Mouse (Mus musculus) skeletal muscle tissue, adult 2 months (tissue): Measurements from ENCODE around the gene Derl3.
A peak's percentile ranks its signal among the peaks of the same experiment; 100 is the strongest.

ENCODE experiments used
- DNase-seq: peaks from one replicate; pipeline ENCODE4 v3.0.0-alpha.2; 2012; ENCODE audit warnings: low read depth, low spot score

The Derl3 gene

DNA sequence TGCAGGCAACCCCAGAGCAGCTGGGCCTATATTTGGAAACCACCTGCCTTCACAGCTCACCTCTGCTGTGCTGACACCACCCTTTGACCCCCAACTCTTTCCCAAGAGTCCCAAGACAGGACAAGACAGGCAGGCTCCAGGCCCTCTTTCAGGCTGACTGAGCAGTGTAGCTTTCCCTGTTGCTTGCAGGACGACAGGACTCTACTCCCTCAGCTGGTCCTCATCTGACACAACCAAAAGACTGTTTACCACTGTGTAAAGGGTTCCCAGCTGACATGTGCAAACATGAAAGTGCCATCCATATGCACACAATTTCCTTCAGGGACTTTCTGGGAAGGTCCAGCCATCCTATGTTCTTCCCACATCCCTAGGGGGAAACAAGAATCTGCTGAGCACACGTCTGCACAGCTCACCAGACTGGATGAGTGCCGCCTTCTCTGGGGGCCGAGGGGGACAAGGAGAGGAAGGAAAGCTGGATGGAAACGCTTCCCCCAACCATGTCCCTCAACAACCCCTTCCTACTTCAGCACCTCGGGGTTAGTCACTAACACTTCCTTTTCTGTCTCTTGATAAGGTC is 19.9 kb downstream of the Derl3 start:
- no peak for DNase-seq

DNA sequence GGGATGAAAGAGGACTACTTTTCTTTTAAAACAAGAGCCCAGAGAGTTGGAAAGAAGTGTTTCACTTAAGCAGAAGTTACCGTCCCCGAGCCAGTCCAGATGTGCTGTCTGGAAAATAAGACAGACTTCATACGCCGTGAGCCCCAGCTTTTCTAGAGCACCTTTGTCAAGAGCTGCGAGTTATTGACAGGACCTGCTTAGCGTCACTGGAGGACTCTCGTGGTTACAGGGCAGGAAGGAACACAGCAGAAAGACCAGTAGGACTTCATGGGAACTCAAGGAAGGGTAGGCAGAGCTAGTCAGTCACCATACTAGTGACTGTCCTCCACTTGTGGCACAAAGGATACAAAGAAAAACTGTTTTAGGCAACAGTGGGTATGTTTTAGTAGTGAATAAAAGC is 22.3 kb downstream of the Derl3 start:
- no peak for DNase-seq

DNA sequence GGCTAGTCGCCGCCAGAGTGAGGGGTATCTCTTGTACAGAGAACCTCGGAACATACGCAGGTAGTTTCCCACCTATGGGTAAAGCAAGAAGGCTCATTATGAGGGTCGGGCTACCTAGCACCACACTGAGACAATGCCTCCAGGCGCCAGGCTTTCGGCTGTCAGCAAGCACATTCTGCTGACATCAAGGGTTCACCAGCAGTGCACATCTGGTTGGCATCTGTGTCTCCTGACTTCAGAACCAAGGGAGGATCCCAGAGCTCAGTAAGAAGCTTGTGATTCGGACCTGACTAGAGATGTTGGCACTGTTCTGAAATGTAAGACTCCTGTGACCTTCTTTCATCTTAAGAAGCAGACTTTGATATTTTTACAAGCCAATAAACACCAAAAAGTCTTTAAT is 23.6 kb downstream of the Derl3 start:
- no peak for DNase-seq

DNA sequence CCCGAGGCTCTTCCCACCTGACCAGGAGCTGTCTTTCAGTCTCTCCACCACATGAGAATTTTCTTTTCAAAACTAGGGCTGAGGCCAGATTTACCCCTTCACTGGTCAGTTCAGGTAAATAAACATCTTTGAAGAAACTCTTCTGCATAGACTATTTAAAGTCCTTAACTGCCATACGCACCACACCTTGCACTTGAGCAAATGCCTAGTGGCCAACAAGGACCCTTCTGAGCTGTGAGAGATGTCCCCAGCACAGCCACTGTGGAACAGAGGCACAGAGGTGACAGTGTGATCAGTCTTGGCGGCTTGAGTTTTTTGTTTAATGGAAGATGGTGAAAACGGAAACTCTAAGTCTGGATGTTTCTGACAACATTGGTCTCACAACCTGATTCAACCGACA is 25.8 kb downstream of the Derl3 start:
- no peak for DNase-seq

DNA sequence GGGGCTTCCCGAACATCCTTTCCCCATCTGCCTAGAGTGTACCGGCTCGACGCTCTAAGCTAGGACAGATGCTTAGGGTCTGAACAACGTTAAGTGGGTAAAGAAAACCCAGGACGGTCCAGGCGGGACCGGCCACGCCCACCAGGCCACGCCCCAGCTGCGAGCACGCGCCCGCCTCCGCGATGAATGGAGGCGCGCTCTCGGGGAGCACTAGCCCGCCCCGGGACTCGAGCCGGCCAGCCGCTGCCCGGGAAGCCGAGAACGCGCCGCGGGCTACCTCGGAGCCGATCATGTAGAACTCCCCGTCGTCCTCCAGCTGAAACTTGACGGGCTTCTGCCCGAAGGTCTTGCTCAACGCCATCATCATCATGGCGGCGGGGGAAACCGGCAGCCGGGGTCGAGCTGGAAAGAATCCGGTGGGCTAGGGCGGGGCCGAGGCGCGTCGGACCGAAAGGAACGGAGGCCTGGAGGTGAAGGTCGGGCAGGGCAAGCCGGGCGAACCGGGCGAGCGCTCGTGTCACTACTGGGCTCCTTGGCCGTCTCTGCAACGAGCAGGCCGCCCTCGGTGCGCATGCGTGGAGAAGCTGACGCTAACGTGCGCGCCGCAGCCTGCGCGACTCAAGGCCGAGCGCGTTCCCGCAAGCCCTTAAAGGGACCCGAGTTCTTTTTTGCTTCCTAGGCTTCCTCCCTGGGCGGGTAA is 28.0 kb downstream of the Derl3 start, which contains the start of gene Smarcb1:
Smarcb1 (minus strand) TSS at position 592 of the 700 bp plus-strand sequence.
- DNase-seq = peak; percentile 95

DNA sequence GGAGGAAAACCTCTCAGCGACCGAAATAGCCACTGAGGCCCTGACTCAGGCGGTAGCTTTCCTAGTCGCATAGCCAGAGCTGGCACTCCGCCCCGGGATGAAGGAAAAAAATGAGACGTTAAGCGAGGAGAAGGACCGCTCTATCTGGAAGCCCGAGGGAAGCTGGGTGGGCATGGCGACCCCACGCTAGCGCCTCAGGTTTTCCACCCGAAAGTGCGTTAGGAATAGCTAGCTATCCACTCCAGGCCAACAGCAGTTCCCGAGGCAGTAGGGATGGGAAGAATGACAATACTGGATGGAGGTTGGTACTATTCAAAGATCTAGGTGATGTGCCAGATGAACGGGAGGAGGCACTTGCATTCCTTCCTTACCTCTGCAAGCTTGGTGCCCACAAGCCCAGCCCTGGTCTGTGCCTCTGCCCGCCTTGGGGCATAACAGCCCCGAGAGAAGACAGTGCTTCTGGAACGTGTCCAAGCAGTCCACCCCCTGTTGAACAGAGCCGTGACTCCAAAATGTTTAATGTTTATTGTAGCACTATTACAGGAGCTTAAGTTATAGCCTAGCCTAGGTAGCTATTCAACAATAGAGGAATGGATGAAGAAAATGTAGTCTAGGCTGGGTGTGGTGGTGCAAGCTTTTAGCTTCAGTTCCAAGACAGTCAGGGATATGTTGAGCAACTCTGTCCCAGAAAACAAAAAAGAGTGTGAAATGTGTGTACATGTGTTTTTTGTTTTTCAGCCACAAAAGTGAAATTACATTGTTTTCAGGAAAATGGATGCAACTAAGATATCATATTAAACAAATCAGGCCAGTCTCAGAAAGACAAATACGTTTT is 28.7 kb downstream of the Derl3 start:
- DNase-seq = no peak

DNA sequence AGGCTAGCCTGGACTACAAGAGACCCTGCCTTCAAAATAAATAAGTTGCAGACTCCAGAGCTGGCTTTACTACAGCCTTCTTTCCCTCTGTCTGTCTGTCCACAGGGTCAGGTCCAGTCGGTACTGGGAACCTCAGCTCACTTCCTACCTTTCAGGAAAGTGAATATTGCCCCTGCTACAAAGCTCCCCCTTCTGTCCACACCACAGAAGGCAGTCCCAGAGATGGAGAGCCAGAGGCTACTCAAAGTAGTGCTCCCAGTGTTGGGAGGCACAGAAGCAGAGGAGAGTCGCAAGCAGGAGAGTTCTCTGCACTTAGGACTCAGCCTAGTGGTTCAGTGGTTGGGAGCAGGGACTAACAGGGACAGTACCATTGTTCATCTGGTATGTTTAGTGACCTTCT is 31.1 kb downstream of the Derl3 start:
- no peak for DNase-seq

DNA sequence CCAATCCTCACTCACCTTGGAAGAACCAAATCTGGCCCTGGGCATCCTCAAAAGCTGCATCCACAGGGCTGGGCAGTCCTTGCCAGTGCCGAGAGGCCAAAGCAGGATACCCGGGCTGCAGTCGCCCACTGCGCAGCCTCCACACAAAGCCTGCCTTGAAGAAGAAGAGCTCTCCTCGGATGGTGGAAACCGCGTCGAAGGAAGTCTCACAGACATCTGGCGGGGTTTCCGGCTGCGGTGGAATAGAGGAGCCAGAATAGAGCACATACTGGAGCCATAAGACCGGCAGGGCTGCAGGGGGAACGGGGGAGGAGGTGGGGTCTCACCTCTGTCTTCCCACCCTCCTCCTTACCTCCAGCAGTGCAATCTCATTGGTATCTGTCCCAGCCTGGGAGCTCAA is 33.2 kb downstream of the Derl3 start:
- no peak for DNase-seq

DNA sequence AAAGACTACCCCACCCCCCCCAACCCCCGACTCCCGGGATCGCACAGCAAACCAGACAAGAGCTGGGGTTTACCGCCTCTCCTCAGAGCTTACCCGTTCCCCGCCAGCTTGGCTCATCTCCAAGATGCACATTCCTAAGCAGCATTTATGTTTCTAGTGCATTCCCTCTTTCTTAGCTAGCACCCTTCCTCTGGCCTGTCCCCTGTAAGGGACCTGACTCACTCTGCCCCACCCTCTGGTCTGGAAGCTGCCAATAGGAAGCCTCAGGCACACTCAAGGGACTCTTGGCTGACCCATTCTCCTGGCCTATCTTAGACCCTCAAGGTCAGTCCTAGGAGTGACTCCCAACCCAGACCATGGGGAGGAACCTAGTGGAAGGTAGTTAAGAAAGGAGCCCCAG is 37.1 kb downstream of the Derl3 start:
- DNase-seq = no peak

DNA sequence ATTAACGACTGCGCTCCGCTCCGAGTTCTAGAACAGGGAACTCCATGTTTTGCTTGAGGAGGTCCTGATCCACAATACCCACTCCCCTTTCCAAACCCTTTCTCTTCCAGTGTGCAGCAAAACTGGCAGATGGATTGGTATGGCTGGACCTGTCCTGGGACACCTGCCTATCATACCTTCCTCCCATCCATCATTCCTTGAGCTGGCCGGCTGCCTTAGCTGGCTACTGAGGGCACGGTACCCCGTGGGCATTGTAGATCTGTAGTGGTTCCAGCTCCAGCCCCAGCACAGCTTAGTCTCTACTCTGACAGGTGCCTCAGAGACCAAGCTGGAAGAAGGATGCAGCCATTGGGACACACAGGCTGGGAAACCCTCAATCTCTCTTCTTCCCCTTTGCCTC is 38.1 kb downstream of the Derl3 start:
- DNase-seq = no peak

DNA sequence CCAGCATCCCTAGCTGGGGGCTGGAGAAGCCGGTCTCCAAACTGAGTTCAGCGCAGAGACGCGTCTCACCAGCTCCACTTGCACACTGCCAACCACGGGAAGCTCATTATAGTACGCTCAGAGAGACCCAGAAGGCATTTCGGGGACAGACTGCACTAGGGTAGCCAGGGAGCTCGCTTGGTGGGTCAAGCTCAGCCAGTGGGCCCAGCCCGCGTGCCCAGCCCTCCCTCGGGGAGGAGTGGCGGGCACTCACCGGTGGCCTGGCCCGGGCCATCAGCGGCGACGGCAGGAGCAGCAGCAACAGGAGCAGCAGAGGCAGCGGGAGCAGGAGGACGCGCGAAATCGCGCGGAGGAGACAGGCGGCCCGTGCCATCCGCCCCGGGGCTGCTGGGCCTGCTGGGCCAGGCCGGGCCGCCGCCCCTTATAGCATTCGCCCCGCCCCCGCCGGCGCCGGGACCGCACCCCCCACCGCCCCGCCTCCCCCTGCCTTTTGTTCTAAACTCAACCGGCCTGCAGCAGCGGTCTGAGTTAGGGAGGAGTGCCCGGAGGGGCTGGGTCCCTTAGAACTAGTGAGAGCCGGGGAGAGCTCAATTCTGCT is 39.0 kb downstream of the Derl3 start:
- no peak for DNase-seq

DNA sequence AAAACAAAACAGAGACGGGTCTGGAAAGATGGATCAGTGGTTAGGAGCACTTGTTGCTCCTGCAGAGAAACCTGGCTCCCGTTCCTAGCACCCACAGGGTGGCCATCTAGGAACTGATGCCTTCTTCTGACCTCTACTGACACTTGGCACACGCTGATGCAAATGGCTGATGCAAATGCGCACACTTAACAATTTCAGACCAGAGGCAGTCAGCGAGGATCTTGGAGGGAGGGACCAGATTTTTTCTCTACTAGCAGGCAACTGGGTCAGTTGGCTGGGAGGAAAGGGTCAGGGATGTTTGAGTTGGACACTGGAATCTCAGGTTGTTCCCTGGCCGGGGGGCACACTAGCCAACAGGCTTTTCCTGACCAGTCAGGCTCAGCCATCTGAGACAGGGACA is 39.7 kb downstream of the Derl3 start, which contains the start of gene Chchd10:
Chchd10 (plus strand) TSS at position 240 of the 400 bp plus-strand sequence.
- DNase-seq = no peak

DNA sequence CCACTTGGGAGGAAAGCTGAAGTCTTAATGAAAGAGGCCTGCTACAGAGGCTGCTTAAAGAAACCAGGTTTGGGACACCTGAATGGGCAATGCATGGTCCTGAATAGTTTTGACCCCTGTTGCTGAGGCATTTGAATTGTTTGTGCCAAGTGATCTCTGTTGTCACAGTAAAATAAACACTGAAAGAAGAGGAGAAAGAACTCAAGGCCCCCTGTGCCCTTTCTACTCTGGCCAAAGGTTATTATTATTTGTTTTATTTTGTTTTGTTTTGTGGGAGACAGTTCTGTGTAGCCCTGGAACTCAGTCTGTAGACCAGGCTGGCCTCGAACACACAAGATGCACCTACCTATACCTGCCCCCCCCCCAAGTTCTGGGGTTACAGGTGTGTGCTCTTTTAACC is 41.8 kb downstream of the Derl3 start:
- no peak for DNase-seq

DNA sequence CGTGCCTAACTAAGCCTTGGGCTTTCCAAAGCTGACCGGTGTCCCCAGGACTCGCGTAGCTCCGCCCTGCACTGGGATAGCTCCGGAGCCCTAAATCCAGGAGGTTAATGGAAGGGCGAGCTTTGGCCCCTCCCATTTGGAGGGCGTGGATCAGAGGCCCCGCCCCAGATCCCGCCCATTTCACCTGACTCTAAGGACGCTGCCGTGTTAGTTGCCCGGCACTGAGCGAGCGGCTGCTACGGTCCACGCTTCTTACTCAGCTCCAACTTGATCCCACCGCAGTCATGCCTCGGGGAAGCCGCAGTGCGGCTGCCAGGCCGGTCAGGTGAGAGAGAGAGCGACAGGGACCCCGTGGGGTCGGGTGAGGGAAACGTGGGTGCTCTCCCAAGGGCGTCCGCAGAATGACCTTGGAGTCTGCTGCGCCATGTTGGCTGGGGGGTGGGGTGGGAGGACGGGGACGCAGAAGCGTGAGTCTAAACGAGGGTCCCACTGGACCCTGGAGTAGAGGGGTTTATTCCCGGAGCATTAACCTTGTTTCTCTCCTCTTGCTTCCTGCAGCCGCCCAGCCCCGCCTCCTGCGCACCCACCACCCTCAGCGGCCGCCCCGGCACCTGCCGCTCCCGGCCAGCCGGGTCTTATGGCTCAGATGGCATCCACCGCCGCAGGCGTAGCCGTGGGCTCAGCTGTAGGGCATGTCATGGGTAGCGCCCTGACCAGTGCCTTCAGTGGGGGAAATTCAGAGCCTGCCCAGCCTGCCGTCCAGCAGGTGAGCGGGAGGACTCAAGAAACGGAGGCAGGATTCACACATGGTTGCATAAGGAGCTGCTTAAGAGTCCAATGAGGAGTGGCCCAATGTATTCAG is 42.7 kb downstream of the Derl3 start, which contains the start of gene Mmp11:
Mmp11 (minus strand) TSS at position 817 of the 862 bp plus-strand sequence.
- peak; percentile 91 for DNase-seq

DNA sequence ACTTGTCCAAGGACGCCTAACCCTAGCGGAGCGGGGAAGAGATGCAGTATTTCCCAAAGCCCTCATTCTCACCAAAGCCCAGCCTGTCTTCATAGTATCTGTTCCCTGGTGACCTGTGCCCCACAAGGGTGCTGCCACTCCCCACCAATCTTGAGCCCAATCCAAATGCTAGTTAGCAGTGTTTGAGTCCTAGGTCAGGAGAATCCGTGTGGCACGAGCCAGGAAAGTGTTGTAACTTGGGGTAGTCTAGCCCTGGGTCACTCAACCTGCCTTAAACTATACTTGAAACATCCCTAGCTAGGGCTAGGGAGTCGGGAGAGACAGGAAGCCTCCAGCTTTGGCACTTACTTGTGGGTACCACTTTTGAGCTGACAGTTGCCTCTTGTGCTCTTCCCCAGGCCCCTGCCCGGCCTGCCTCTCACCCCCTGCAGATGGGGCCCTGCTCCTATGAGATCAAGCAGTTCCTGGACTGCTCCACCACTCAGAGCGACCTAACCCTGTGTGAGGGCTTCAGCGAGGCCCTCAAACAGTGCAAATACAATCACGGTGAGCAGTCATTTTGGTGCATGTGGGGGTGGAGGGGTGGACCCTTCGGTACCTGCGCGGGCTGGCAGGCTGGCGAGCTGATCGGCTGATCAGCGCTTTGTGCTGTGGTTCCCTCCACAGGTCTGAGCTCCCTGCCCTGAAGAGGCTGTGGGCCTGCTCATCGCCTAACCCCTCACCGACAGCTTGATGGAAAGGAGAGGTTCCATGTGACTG is 43.9 kb downstream of the Derl3 start:
- DNase-seq = no peak

DNA sequence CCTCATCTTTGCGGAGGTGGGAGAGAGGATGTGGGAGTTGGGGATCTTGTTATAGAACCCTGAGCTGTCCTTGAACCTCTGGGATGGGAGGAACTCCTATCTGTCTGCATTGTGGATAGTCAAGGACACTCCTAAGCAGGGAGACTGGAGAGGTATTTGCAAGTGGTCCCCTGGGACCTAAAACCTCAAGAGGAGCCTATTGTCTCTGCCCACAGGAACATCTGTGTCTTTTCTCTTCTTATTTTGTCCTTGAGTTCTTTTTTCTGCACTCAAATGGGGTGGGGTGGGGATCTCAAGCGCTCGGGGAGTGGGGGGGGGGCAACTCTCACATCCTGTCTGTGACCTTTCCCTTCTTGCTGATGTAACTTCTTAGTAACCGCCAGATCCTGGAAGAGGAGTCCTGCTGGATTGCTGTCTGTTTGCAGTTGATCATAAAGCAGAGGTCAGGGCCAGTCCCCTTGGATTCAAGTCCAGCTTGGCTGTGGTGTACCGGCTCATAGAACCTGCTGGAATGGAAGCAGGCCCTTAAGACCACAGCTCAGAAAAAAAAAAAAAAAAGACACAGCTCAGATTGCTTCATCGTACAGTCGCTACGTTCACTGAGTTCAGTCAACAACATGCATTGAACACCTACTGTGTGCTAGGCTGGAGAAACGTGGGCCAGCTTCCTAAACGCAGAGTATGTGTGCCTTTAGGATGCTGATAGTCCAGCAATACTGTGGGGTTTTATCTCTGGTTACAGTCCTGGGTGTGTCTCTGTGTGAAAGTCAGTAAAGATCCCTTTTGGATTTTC is 44.8 kb downstream of the Derl3 start:
- DNase-seq = peak; percentile 64

DNA sequence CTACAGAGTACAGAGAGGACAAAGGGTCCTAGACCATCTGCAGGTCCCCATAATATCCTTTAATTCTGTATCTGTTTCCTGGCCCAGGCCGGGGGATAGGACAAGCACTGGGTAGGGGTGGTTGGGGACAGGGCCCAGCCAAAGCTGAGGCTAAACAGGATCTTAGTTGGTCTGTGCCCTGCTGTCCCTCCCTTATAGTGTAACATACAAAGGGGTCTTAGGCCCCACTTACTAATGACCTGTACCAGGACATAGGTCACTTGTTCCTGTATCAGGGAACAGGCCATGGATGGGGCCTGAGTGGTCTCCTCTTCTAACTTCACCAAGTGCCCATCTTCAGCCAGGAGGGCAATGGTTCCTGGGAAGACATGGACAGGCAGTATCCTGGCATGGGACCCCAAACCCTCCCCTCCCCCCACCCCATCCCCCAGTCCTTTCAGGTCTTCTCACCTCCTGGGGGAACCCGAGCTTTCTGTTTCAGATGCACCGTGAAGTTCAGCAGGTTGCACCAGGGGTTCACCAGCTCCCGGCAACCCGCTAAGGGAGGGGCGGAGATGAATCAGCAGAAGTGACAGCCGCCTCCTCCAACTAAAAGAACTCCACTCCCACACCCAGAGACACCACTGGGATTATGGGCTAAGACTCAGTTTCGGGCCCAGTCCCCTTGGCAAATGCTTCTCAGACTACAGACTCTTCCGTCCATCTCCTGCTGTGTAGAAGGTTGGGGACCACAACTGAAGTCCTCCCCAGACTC is 46.4 kb downstream of the Derl3 start:
- DNase-seq = no peak

DNA sequence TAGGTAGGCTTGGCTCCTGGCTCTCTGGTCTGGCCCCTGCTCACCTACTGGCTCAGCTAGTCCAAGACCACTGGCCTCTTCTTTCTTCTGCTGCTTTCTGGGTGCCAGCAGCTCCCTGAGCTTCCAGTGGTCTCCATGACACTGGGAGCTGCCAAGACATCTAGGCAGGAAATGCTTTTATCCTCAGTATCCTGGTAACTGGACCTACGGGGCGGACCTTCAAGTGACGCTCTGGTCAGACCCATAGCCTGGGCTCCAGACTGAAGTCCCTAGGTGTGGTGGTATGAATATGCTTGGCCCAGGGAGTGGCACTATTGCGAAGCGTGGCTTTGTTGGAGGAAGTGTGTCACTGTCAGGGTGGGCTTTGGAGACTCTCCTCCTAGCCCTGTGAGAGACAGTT is 47.3 kb downstream of the Derl3 start, which contains the start of gene Gm867:
Gm867 (minus strand) TSS at position 153 of the 400 bp plus-strand sequence.
- DNase-seq = no peak
